Mouse (Mus musculus): ENCODE measurements around the gene Cdkn2aip. TPM values are rescaled to one million over a fixed set of nuclear protein-coding genes. Genes with fewer than 3 reads are reported as not detected.
A peak's percentile ranks its signal among the peaks of the same experiment; 100 is the strongest.

The Cdkn2aip gene
- total and polyA plus RNA-seq, 3 experiments: 13.5 to 101 (median 14.1) TPM

- no peak overlapping the region for H3K4me3 ChIP-seq (ENCODE audit: control insufficient read depth in 1 of 2, insufficient read depth in 1 of 2, low read depth in 2 of 2, low read length in 2 of 2)
- peaks cover 0 to 9% of the 10 kb centered on the region in 2 experiments; a peak in 2 of 4 replicates for H3K4me1 ChIP-seq (ENCODE audit: control insufficient read depth in 1 of 2, insufficient read depth in 2 of 2, low read length in 2 of 2)
- DNase-seq (ENCODE audit: low read depth, low spot score): peak; percentile 60
- H3K27ac ChIP-seq (ENCODE audit: control insufficient read depth, low read depth, low read length): no peak overlapping the region
- H3K36me3 ChIP-seq (ENCODE audit: control insufficient read depth in 1 of 2, insufficient read depth in 2 of 2, low read length in 2 of 2): peaks cover 0 to 3% of the 10 kb centered on the region in 2 experiments; a peak in 2 of 4 replicates
- no peaks in the 10 kb centered on the region; a peak in 1 of 4 replicates for H3K27me3 ChIP-seq (ENCODE audit: control insufficient read depth in 1 of 2, insufficient read depth in 2 of 2, low read length in 2 of 2)
- TF ChIP-seq MYC (IDR thresholded peaks at IDR 0.05; ENCODE audit: low read depth, low read length) (no peak), TAL1 (IDR thresholded peaks at IDR 0.05; ENCODE audit: low read length) (no peak), RCOR1 (IDR thresholded peaks at IDR 0.05; ENCODE audit: low read depth, low read length) (peak; percentile 19; the same call in 1 of the 2 replicates), TCF12 (IDR thresholded peaks at IDR 0.05; ENCODE audit: low read depth, low read length) (no peak), HCFC1 (IDR thresholded peaks at IDR 0.05; ENCODE audit: low read depth, low read length) (no peak), GATA1 (IDR thresholded peaks at IDR 0.05; ENCODE audit: low read depth, low read length) (peak; percentile 49), USF1 (IDR thresholded peaks at IDR 0.05; ENCODE audit: low read depth, low read length) (no peak), ETS1 (IDR thresholded peaks at IDR 0.05; ENCODE audit: low read depth, low read length) (peak; percentile 58), MAX (IDR thresholded peaks at IDR 0.05; ENCODE audit: low read length) (no peak), POLR2AphosphoS5 (IDR thresholded peaks at IDR 0.05; ENCODE audit: borderline replicate concordance, low read depth, low read length) (no peak)
- H3K9me3 ChIP-seq (replicated peaks; ENCODE audit: insufficient read depth, low read length): no peaks in the 10 kb centered on the region
- H3K9ac ChIP-seq (ENCODE audit: control insufficient read depth, low read depth, low read length, poor library complexity, severe bottlenecking): no peak overlapping the region
- no peaks in the 10 kb centered on the region for H3K79me2 ChIP-seq (ENCODE audit: control insufficient read depth, insufficient read depth, low read length, poor library complexity)
Observed at GRCm38 (mm10) chr8:47729324-47729723, 15.6 kb upstream of the Cdkn2aip start.

- Histone ChIP-seq H3K4me1 (ENCODE audit: control insufficient read depth in 1 of 2, insufficient read depth in 2 of 2, low read length in 2 of 2) (peaks cover 0 to 9% of the 10 kb centered on the region in 2 experiments; a peak in 2 of 4 replicates), H3K9me3 (replicated peaks; ENCODE audit: insufficient read depth, low read length) (no peaks in the 10 kb centered on the region), H3K9ac (ENCODE audit: control insufficient read depth, low read depth, low read length, poor library complexity, severe bottlenecking) (no peak overlapping the region), H3K4me3 (ENCODE audit: control insufficient read depth in 1 of 2, insufficient read depth in 1 of 2, low read depth in 2 of 2, low read length in 2 of 2) (no peak overlapping the region), H3K27ac (ENCODE audit: control insufficient read depth, low read depth, low read length) (no peak overlapping the region), H3K36me3 (ENCODE audit: control insufficient read depth in 1 of 2, insufficient read depth in 2 of 2, low read length in 2 of 2) (peaks cover 0 to 3% of the 10 kb centered on the region in 2 experiments; a peak in 2 of 4 replicates), H3K79me2 (ENCODE audit: control insufficient read depth, insufficient read depth, low read length, poor library complexity) (no peaks in the 10 kb centered on the region), H3K27me3 (ENCODE audit: control insufficient read depth in 1 of 2, insufficient read depth in 2 of 2, low read length in 2 of 2) (peaks cover 0 to 1% of the 10 kb centered on the region in 2 experiments; a peak in 1 of 4 replicates)
- no peak for DNase-seq (ENCODE audit: low read depth, low spot score)
- TF ChIP-seq GATA1 (IDR thresholded peaks at IDR 0.05; ENCODE audit: low read depth, low read length) (no peak), ZKSCAN1 (IDR thresholded peaks at IDR 0.05; ENCODE audit: low read depth, low read length) (no peak), POLR2AphosphoS5 (IDR thresholded peaks at IDR 0.05; ENCODE audit: borderline replicate concordance, low read depth, low read length) (no peak), UBTF (IDR thresholded peaks at IDR 0.05; ENCODE audit: borderline replicate concordance, insufficient read depth, low read depth, low read length) (no peak), TCF12 (IDR thresholded peaks at IDR 0.05; ENCODE audit: low read depth, low read length) (no peak), MAX (IDR thresholded peaks at IDR 0.05; ENCODE audit: low read length) (no peak), GABPA (IDR thresholded peaks at IDR 0.05; ENCODE audit: low read depth, low read length) (no peak), RCOR1 (IDR thresholded peaks at IDR 0.05; ENCODE audit: low read depth, low read length) (no peak), RAD21 (IDR thresholded peaks at IDR 0.05; ENCODE audit: low read depth, low read length) (no peak), CTCF (IDR thresholded peaks at IDR 0.05 in 2 of 3, conservative IDR thresholded peaks at IDR 0.05 in 1 of 3; ENCODE audit: control insufficient read depth in 1 of 3, insufficient read depth in 1 of 3, low read depth in 2 of 3, low read length in 3 of 3, poor library complexity in 1 of 3, severe bottlenecking in 1 of 3) (no peak), BHLHE40 (IDR thresholded peaks at IDR 0.05; ENCODE audit: borderline replicate concordance, low read depth, low read length) (no peak), HCFC1 (IDR thresholded peaks at IDR 0.05; ENCODE audit: low read depth, low read length) (no peak), POLR2AphosphoS2 (IDR thresholded peaks at IDR 0.05; ENCODE audit: low read length) (no peak), MYB (IDR thresholded peaks at IDR 0.05; ENCODE audit: low read depth, low read length) (no peak), TAL1 (IDR thresholded peaks at IDR 0.05; ENCODE audit: low read length) (no peak), ETS1 (IDR thresholded peaks at IDR 0.05; ENCODE audit: low read depth, low read length) (no peak), ZMIZ1 (IDR thresholded peaks at IDR 0.05; ENCODE audit: low read depth, low read length) (no peak)
Observed at GRCm38 (mm10) chr8:47726945-47727344, 13.2 kb upstream of the Cdkn2aip start.
